Mouse (Mus musculus) lung, embryonic 14.5 days (tissue): ENCODE measurements around the gene Gm7247. TPM values are rescaled to one million over a fixed set of nuclear protein-coding genes. Genes with fewer than 3 reads are reported as not detected.

Experiments used
- ATAC-seq: fragments of 200-750 bp; cut with Nextera tagmentation; 2 replicates; pipeline ENCODE4 v1.8.0; 2017; ENCODE audit warnings: mild to moderate bottlenecking, moderate TSS enrichment, moderate library complexity; ENCODE audit not compliant: insufficient read depth
- DNase-seq: peaks from one replicate; pipeline ENCODE4 v3.0.0-alpha.2; 2015
- H3K27ac ChIP-seq: fragments of 300-500 bp; sonication (generic); 2 replicates; pipeline ENCODE4 v1.5.1; 2014; ENCODE audit warnings: low read depth, mild to moderate bottlenecking, moderate library complexity
- H3K27me3 ChIP-seq: fragments of 300-500 bp; sonication (generic); 2 replicates; pipeline ENCODE4 v1.6.1; 2014; ENCODE audit warnings: low read length, control low read depth; ENCODE audit not compliant: insufficient read depth
- H3K36me3 ChIP-seq: fragments of 300-500 bp; sonication (generic); 2 replicates; pipeline ENCODE4 v1.6.1; 2014; ENCODE audit warnings: control low read depth; ENCODE audit not compliant: insufficient read depth
- H3K4me1 ChIP-seq: fragments of 300-500 bp; sonication (generic); 2 replicates; pipeline ENCODE4 v1.6.1; 2014; ENCODE audit warnings: antibody characterized with exemption, control low read depth; ENCODE audit not compliant: insufficient read depth
- H3K4me2 ChIP-seq: fragments of 300-500 bp; sonication (generic); 2 replicates; pipeline ENCODE4 v1.6.1; 2014; ENCODE audit warnings: mild to moderate bottlenecking
- H3K4me3 ChIP-seq: fragments of 300-500 bp; sonication (generic); 2 replicates; pipeline ENCODE4 v1.5.1; 2014; ENCODE audit warnings: low read depth, low read length
- H3K9ac ChIP-seq: fragments of 300-500 bp; sonication (generic); 2 replicates; pipeline ENCODE4 v1.6.1; 2014
- H3K9me3 ChIP-seq: fragments of 300-500 bp; sonication (generic); 2 replicates; pipeline ENCODE4 v1.6.1; 2016; ENCODE audit warnings: low read depth, low read length, control low read depth
- CTCF ChIP-seq: IDR thresholded peaks from 2 replicates; pipeline ENCODE4 v1.5.1; 2016; ENCODE audit warnings: antibody characterized with exemption, low read depth
- WGBS: fragments of 180-500 bp; shearing (Covaris S2); extraction: QIAGEN DNeasy Blood & Tissue Kit; methylation state at CpG from one replicate; pipeline ENCODE4 v1.1.7; 2014; 5-methylcytosine and 5-hydroxymethylcytosine counted together
- polyA plus RNA-seq: library from polyadenylated mRNA; unstranded; fragments of >200 nt; fragmentation: Nextera tagmentation; extraction: Ambion mirVana; gene quantifications from 2 replicates; pipeline ENCODE4 v1.2.1, GENCODE M21; 2014

Gene Gm7247
- polyA plus RNA-seq = not detected in 2 replicates

DNA sequence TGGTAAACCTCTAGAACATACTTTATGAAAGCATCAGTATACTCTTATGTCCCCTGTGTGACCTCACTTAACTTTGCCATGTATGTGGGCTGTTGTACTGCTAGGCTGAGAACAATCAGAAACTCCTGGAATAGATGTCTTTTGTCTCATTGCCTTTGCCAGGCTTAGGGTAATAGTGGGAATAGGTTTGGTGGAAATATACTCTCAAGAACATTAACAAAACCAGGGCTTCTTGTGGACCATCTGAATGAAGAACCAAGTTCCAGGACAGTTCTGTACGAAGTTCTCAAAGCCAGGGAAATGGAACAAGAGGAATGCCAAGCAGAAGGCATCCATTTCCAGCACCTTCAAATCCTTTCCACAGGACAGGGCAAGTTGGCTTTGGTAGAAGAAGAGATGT, at the start of gene Gm7247:
Gm7247 (plus strand) TSS at position 301 of the 400 bp plus-strand sequence.
- Histone ChIP-seq H3K36me3 (no peaks in the 10 kb centered on the region), H3K4me1 (no peaks in the 10 kb centered on the region), H3K9me3 (no peaks in the 10 kb centered on the region), H3K27ac (no peak within 1 kb of the TSS), H3K4me3 (no peak within 1 kb of the TSS), H3K9ac (no peak within 1 kb of the TSS), H3K27me3 (no peaks in the 10 kb centered on the region), H3K4me2 (no peak within 1 kb of the TSS)
- no peak for TF ChIP-seq CTCF
- no peak for ATAC-seq
- no peak for DNase-seq
- WGBS = 89% methylated on average over 1 of the region's 1 CpGs

DNA sequence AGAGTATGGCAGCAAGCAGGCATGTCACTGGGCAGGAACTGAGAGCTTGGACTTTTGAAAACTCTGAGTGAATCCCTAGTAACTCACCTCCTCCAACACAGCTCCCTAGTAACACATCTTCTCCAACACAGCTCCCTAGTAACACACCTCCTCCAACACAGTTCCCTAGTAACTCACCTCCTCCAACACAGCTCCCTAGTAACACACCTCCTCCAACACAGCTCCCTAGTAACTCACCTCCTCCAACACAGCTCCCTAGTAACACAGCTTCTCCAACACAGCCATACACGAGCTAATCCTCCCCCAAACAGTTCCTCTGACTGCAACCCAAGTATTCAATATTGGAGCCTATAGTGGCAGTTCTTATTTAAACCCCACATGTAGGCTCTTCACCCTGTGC, 37.6 kb upstream of the Gm7247 start:
- Histone ChIP-seq H3K27me3 (no peaks in the 10 kb centered on the region), H3K9me3 (no peaks in the 10 kb centered on the region; the same call in 1 of the 2 replicates), H3K36me3 (no peaks in the 10 kb centered on the region), H3K4me3 (no peak overlapping the region), H3K9ac (no peak overlapping the region), H3K4me2 (no peak overlapping the region), H3K27ac (no peak overlapping the region), H3K4me1 (no peaks in the 10 kb centered on the region)
- TF ChIP-seq CTCF = no peak
- ATAC-seq (no peak), DNase-seq (no peak)
- 42% methylated on average over 1 of the region's 1 CpGs for WGBS

DNA sequence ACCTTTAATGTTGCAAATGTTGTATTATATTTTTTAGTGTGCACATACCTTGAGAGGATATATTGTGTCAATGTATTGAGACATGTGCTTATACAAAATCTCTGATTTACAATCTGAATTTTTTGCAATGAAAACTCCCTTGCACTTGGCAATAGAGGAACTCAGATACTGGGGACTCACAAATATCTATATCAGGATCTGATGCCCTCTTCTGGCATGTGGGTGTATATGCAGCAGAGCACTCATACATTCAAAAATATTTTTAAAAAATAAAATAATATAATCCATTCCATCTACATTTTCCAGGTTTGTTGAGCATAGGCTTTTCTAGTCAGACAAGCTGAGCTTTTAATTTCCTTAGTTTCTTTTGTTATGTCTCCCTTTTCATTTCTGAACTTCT, 15.5 kb upstream of the Gm7247 start:
- DNase-seq = peak; percentile 17
- H3K4me1 ChIP-seq = no peaks in the 10 kb centered on the region
- no peaks in the 10 kb centered on the region for H3K27me3 ChIP-seq
- H3K9ac ChIP-seq = no peak overlapping the region
- no peak overlapping the region for H3K4me3 ChIP-seq
- H3K9me3 ChIP-seq = no peaks in the 10 kb centered on the region
- no peak for ATAC-seq
- TF ChIP-seq CTCF = peak; percentile 30
- no peaks in the 10 kb centered on the region for H3K36me3 ChIP-seq
- H3K27ac ChIP-seq = no peak overlapping the region
- no peak overlapping the region for H3K4me2 ChIP-seq

DNA sequence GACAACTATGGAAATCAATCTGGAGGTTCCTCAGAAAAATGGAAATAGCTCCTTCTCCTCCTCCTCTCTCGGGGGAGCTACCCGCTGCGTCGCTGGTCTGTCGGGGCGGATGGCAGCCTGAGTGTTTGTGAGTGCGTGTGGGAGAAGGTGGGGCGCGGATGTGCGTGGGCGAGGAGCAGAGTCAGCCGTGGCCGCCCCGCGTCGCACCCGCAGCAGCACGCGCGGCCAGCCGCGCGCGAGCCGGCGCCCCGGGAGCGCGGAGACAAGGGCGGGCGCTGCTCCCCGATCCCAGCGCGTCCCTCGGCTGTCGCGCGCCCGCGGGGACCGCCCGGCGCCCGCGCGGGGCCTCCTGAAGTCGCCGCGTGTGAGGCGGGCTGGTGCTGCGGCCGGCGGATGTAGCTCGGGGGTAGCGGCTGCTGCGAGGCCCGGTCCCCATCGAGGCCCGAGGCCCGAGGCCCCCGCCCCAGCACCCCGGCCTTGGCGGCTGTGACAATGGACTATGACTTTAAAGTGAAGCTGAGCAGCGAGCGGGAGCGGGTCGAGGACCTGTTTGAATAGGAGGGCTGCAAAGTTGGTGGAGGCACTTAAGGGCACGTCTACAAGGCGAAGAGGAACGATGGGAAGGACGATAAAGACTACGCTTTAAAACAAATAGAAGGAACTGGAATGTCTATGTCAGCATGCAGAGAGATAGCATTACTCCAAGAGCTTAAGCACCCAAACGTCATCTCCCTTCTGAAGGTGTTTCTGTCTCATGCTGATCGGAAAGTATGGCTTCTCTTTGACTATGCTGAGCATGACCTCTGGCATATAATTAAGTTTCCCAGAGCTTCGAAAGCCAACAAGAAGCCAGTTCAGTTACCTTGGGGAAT, 3.2 kb upstream of the Gm7247 start:
- Histone ChIP-seq H3K9me3 (no peaks in the 10 kb centered on the region), H3K4me2 (peak overlapping the region; percentile 82), H3K27ac (no peak overlapping the region), H3K36me3 (no peaks in the 10 kb centered on the region), H3K9ac (peak overlapping the region; percentile 54), H3K27me3 (no peaks in the 10 kb centered on the region), H3K4me1 (no peaks in the 10 kb centered on the region), H3K4me3 (peak overlapping the region; percentile 45)
- DNase-seq (peak; percentile 62), ATAC-seq (peak; percentile 85)
- 4% methylated on average over 66 of the region's 75 CpGs for WGBS
- no peak for TF ChIP-seq CTCF

DNA sequence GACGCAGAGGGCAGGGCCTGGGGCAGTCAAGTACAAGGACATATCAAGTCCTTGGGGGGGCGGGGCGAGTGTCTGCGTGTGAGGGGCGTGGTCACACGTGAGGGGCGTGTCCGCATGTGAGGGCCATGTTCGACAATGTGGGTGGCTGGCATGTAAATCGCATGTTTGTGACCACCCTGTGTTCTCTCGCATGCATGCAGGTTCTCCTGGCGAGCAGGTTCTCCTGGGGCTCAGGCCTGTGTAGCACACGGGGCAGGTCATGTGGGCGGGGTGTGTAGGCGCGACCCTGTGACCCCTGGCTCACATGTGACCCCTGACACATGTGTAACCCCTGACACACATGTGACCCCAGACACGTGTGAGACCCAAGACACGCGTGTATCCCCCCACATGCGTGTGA, 21.2 kb downstream of the Gm7247 start:
- 86% methylated on average over 20 of the region's 20 CpGs for WGBS
- Histone ChIP-seq H3K9me3 (0 out of 2 replicates have a peak, but pooled peaks cover 4% of the 10 kb centered on the region), H3K4me2 (no peak overlapping the region), H3K27me3 (no peaks in the 10 kb centered on the region), H3K36me3 (no peaks in the 10 kb centered on the region), H3K9ac (no peak overlapping the region), H3K27ac (no peak overlapping the region), H3K4me3 (no peak overlapping the region), H3K4me1 (no peaks in the 10 kb centered on the region)
- no peak for TF ChIP-seq CTCF
- no peak for ATAC-seq
- no peak for DNase-seq

DNA sequence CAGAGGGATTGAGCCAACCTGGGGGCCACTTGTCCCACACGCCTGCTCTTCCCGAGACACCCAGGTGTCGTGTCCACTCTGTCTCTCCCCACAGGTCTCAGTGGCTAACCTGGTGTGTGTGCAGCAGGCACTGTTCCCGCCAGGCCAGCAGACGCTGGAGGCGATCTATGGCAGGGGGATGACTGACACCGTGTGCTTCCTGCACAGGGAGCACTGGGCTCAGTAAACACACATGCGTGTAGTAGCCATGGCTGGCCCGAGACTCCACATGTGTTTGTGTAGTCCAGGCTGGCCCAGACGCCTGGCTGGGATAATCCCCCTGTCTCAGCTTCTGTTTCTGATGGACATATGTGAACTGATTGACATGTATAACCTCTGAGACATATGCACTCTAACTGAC, 22.8 kb downstream of the Gm7247 start:
- no peaks in the 10 kb centered on the region for H3K36me3 ChIP-seq
- no peak overlapping the region for H3K4me3 ChIP-seq
- 0 out of 2 replicates have a peak, but pooled peaks cover 4% of the 10 kb centered on the region for H3K9me3 ChIP-seq
- H3K27ac ChIP-seq = no peak overlapping the region
- no peak for TF ChIP-seq CTCF
- H3K4me2 ChIP-seq = no peak overlapping the region
- ATAC-seq (no peak; the same call in 1 of the 2 replicates), DNase-seq (no peak)
- 92% methylated on average over 10 of the region's 10 CpGs for WGBS
- H3K27me3 ChIP-seq = no peaks in the 10 kb centered on the region
- no peaks in the 10 kb centered on the region for H3K4me1 ChIP-seq
- no peak overlapping the region for H3K9ac ChIP-seq

DNA sequence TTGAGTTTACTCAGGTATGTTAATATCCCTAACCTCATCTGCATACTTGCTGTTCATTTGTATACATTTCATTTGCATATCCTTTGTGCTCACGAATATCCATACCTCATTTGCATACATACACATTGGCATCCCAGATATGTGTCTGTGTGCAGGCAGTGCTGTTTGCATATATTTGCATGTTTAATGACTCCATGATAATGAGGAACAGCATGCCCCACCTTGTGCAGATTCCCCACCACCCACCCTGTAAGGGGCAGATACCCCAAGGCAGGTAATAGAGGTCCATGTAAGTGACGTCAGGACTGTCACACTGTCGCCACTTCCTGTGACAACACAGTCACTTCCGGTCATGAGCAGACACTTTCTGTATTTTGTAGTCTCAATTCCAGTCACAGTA, 24.2 kb downstream of the Gm7247 start:
- Histone ChIP-seq H3K4me2 (no peak overlapping the region), H3K4me3 (no peak overlapping the region), H3K9ac (no peak overlapping the region), H3K36me3 (no peaks in the 10 kb centered on the region), H3K27me3 (no peaks in the 10 kb centered on the region), H3K9me3 (0 out of 2 replicates have a peak, but pooled peaks cover 4% of the 10 kb centered on the region), H3K27ac (no peak overlapping the region), H3K4me1 (no peaks in the 10 kb centered on the region)
- no peak for TF ChIP-seq CTCF
- ATAC-seq (no peak), DNase-seq (no peak)
- 91% methylated on average over 4 of the region's 4 CpGs for WGBS
